Mouse (Mus musculus): ENCODE measurements around the gene Gstp2.

GRCm38 (mm10) chr19:4059069-4059740 lies 13.4 kb upstream of the Gstp2 start, which contains the start of gene Gstp3:
- TF ChIP-seq CTCF (IDR thresholded peaks at IDR 0.05; ENCODE audit: control insufficient read depth, insufficient read depth, low read length) (no peak), POLR2A (IDR thresholded peaks at IDR 0.05; ENCODE audit: borderline replicate concordance, control insufficient read depth, low read depth, low read length) (no peak)
